Mouse (Mus musculus) ES-Bruce4 (cell line): ENCODE data around the gene Sox6. TPM values are rescaled to one million over a fixed set of nuclear protein-coding genes. Genes with fewer than 3 reads are reported as not detected.

Experiments
- H3K27ac ChIP-seq: 2 replicates; pipeline ENCODE4 v1.5.1; 2012; ENCODE audit warnings: low read length, inconsistent platforms; ENCODE audit not compliant: insufficient read depth
- H3K27me3 ChIP-seq: 2 replicates; pipeline ENCODE4 v1.6.1; 2012; ENCODE audit warnings: mild to moderate bottlenecking, low read length, inconsistent platforms; ENCODE audit not compliant: control insufficient read depth, poor library complexity, insufficient read depth, severe bottlenecking
- H3K36me3 ChIP-seq: 2 replicates; pipeline ENCODE4 v1.6.1; 2012; ENCODE audit warnings: inconsistent platforms, mild to moderate bottlenecking, low read length, moderate library complexity; ENCODE audit not compliant: control insufficient read depth, poor library complexity, insufficient read depth, severe bottlenecking
- H3K4me1 ChIP-seq: one replicate; pipeline ENCODE4 v1.8.1; 2011; ENCODE audit warnings: low read length; ENCODE audit not compliant: control insufficient read depth, insufficient read depth
- H3K4me3 ChIP-seq: 2 replicates; pipeline ENCODE4 v1.5.1; 2011; ENCODE audit warnings: low read depth, mild to moderate bottlenecking, low read length
- H3K9ac ChIP-seq: 2 replicates; pipeline ENCODE4 v1.6.1; 2012; ENCODE audit warnings: low read depth, mild to moderate bottlenecking, inconsistent platforms; ENCODE audit not compliant: poor library complexity, severe bottlenecking
- H3K9me3 ChIP-seq: replicated peaks from 2 replicates; pipeline ENCODE4 v1.6.1; 2012; ENCODE audit warnings: mild to moderate bottlenecking, low read length, inconsistent platforms; ENCODE audit not compliant: control insufficient read depth, poor library complexity, insufficient read depth, severe bottlenecking
- CTCF ChIP-seq: IDR thresholded peaks from one replicate; pipeline ENCODE4 v1.8.1; 2011; ENCODE audit warnings: low read depth, low read length
- EP300 ChIP-seq: IDR thresholded peaks from 2 replicates; pipeline ENCODE4 v1.6.1; 2011; ENCODE audit warnings: low read depth, low read length; ENCODE audit not compliant: insufficient read depth
- POLR2A ChIP-seq: IDR thresholded peaks from one replicate; pipeline ENCODE4 v1.8.1; 2011; ENCODE audit warnings: low read length; ENCODE audit not compliant: insufficient read depth
- polyA plus RNA-seq: library from polyadenylated mRNA; stranded (reverse); fragments of >200 nt; gene quantifications from 2 replicates; pipeline ENCODE4 v1.2.4, GENCODE M21; 2011; ENCODE audit warnings: low read depth; ENCODE audit not compliant: missing spikeins, insufficient read depth, insufficient read length

The Sox6 gene
- polyA plus RNA-seq, 1 experiment, result 0.88 TPM

GRCm38 (mm10) chr7:115485664-115486409 lies 552.8 kb downstream of the Sox6 start:
- Histone ChIP-seq H3K4me3 (no peak overlapping the region), H3K36me3 (no peaks in the 10 kb centered on the region), H3K27me3 (no peaks in the 10 kb centered on the region), H3K9ac (no peak overlapping the region), H3K9me3 (no peaks in the 10 kb centered on the region), H3K27ac (no peak overlapping the region), H3K4me1 (no peaks in the 10 kb centered on the region)
- TF ChIP-seq EP300, result no peak
- no peak for TF ChIP-seq POLR2A
- no peak for TF ChIP-seq CTCF

- no peaks in the 10 kb centered on the region for H3K27me3 ChIP-seq
- no peaks in the 10 kb centered on the region for H3K9me3 ChIP-seq
- no peak for TF ChIP-seq CTCF
- no peak for TF ChIP-seq EP300
- no peak for TF ChIP-seq POLR2A
- H3K4me3 ChIP-seq, result no peak overlapping the region
- no peak overlapping the region for H3K9ac ChIP-seq
- H3K4me1 ChIP-seq, result no peaks in the 10 kb centered on the region
- no peak overlapping the region for H3K27ac ChIP-seq
- H3K36me3 ChIP-seq, result no peaks in the 10 kb centered on the region
Observed at GRCm38 (mm10) chr7:115477763-115478162, 560.8 kb downstream of the Sox6 start.

GRCm38 (mm10) chr7:115476881-115477665 lies 561.5 kb downstream of the Sox6 start:
- Histone ChIP-seq H3K4me1 (no peaks in the 10 kb centered on the region), H3K9ac (no peak overlapping the region), H3K36me3 (no peaks in the 10 kb centered on the region), H3K4me3 (no peak overlapping the region), H3K27me3 (no peaks in the 10 kb centered on the region), H3K27ac (no peak overlapping the region), H3K9me3 (no peaks in the 10 kb centered on the region; the same call in 1 of the 2 replicates)
- TF ChIP-seq CTCF (no peak), EP300 (no peak), POLR2A (no peak)

- H3K27me3 ChIP-seq, result no peaks in the 10 kb centered on the region
- no peaks in the 10 kb centered on the region; the same call in 1 of the 2 replicates for H3K9me3 ChIP-seq
- H3K27ac ChIP-seq, result no peak overlapping the region
- H3K4me1 ChIP-seq, result no peaks in the 10 kb centered on the region
- no peak overlapping the region for H3K4me3 ChIP-seq
- TF ChIP-seq EP300 (no peak), POLR2A (no peak), CTCF (no peak)
- H3K36me3 ChIP-seq, result no peaks in the 10 kb centered on the region
- no peak overlapping the region for H3K9ac ChIP-seq
Observed at GRCm38 (mm10) chr7:115475176-115475575, 563.4 kb downstream of the Sox6 start.

GRCm38 (mm10) chr7:115474115-115474514 lies 564.5 kb downstream of the Sox6 start:
- H3K9ac ChIP-seq, result no peak overlapping the region
- no peak overlapping the region for H3K27ac ChIP-seq
- TF ChIP-seq POLR2A, result no peak
- H3K9me3 ChIP-seq, result no peaks in the 10 kb centered on the region; the same call in 1 of the 2 replicates
- no peaks in the 10 kb centered on the region for H3K4me1 ChIP-seq
- no peak overlapping the region for H3K4me3 ChIP-seq
- H3K36me3 ChIP-seq, result no peaks in the 10 kb centered on the region
- H3K27me3 ChIP-seq, result no peaks in the 10 kb centered on the region

- Histone ChIP-seq H3K27ac (no peak overlapping the region), H3K36me3 (no peaks in the 10 kb centered on the region), H3K9me3 (no peaks in the 10 kb centered on the region; the same call in 1 of the 2 replicates), H3K4me3 (no peak overlapping the region), H3K27me3 (no peaks in the 10 kb centered on the region), H3K9ac (no peak overlapping the region), H3K4me1 (no peaks in the 10 kb centered on the region)
- TF ChIP-seq POLR2A (no peak), EP300 (no peak), CTCF (no peak)
Observed at GRCm38 (mm10) chr7:115472850-115473249, 565.7 kb downstream of the Sox6 start.
